Mouse (Mus musculus): ENCODE data around the gene Shisa8. TPM values are rescaled to one million over a fixed set of nuclear protein-coding genes. Genes with fewer than 3 reads are reported as not detected.

Shisa8 gene
- total RNA-seq, 2 experiments from 2014 or later, result not detected

DNA sequence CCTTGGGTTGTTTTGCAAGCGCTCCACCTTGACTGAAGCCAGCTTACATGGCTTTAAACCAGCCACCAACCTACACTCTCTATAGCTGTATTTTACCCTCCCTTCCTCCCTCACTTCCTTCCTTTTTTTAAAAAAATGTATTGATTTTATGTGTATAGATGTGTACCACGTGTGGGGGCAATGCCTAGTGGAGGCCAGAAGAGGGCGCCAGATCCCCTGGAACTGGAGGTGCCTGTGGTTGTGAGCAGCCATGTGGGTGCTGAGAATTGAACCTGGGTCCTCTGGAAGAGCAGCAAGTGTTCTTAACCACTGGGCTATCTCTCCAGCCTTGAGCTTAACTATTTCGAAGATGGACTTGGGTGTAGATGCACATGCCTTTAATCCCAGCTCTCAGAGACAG, 30.3 kb downstream of the Shisa8 start:
- no peak for DNase-seq
- intact Hi-C loops (cut with DNase I), result no loop called here

DNA sequence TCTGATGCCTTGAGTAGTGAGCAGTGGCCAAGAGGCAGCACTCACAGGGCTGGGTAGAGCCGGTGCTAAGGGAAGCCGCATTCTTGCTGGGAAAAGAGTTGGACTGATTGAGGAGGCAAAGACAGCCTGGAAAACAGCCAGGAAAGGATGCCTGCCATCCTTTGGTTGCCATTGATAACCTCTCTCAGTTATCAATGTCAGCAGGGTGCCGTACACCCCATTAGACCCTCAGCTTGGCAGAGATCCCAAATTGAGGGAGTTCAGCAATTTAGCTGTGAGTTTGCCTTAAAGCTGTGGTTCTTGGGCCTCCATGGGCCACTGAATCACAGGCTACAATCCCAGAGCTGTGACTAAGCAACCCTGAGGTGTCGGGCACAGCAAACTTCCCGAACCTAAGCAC, 31.5 kb downstream of the Shisa8 start:
- DNase-seq, result no peak
- intact Hi-C loops (cut with DNase I), result no loop called here

DNA sequence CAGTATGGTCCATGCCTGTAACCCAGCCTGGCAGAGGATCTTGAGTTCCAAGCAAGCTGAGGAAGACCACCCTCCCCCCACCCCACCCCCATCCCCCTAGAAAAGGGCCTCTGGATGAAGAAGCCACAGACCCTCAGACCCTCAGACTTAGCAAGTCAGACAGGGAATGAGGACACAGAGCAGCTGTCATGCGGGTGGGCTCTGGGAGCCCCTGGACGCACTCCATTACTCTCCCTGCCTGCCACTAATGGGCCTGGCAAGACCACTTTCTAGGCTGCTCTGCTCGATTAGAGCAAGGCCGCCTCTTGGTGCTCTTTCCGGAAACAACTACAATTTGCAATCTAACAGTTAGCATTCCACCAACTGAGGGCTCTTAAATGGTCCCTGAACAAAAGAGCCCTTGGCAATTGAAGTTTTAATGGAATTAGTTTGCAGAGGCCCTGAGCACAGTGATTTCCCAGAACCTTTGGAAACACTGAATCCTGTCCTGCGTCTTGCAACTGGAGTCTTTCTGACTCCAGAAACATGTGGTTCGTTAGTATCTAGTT, 34.8 kb downstream of the Shisa8 start:
- DNase-seq, result no peak
- intact Hi-C loops (cut with DNase I), result no loop called here

DNA sequence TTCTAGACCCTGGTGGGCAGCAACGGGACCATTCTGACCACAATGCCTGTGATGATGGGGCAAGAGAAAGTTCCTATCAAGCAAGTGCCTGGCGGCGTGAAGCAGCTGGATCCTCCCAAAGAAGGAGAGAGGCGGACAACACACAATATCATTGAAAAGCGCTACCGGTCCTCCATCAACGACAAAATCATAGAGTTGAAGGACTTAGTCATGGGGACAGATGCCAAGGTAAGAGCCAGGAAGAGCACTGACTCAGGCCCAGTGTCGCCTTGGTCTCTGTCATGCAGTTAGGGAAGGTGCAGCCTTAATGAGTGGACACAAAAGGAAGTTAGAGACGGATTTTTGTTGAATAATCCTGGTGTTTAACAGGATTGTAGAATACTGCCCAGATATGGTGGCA, 37.5 kb downstream of the Shisa8 start:
- intact Hi-C loops (cut with DNase I), result no loop called here
- DNase-seq, result no peak

DNA sequence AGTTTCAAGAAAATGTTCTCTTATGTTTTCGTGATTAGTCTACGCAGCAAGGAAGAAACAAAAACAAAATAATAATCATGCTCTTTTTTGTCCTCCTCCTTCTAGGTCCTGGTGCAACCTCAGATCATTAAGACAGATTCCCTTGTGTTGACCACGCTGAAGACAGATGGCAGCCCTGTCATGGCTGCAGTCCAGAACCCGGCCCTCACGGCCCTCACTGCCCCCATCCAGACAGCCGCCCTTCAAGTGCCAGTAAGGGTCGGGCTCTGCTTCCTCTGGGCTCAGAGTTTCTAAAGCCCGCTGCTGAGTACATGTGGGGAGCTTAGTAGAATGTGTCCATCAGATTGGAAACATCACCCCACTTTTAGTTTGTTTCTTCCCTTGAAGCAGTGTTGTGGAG, 40.0 kb downstream of the Shisa8 start:
- DNase-seq, result no peak
- intact Hi-C loops (cut with DNase I), result loop anchor here (5.0 kb wide), 1 partner anchor 55 kb away; no protein-coding TSS in a partner anchor

DNA sequence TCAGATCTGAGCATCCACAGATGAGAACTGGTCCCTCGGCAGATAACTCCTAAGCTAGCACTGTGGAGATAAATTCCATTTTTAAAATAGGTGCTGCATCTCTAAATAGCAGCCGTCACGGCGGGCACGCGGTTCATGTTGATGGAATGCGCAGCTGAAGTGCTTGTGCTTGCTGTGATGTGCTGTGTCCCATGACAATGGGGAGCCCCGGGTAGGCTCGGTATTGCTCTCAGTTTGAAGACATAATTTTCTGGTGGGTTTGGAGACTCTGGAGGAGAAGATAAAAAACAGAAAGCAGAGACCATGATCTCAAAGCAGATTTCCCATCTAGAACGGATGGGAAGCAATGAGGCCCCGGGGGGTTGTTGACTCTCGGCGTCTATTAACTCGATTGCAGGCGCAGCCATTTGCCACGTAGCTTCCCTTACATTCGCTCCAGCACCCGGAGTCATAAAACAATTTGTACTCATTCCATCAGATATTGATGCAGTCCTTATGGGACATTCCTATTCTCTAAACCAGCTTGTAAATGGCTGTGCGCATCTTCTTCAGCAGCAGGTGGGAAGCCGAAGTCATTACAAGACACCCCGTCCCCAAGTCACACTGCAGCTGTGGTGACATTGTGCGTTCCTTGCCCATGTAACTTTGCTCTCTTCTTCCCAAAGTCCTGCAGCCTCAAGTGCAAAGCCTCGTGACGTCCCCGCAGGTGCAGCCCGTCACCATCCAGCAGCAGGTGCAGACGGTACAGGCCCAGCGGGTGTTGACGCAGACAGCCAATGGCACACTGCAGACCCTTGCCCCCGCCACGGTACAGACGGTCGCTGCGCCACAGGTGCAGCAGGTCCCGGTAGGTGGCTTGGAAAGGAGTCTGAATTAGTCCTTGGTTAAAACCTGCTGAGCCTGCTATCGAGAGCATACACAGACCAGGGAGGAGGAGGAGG, 41.9 kb downstream of the Shisa8 start:
- intact Hi-C loops (cut with DNase I), result loop anchor here (5.0 kb wide), 1 partner anchor 57 kb away; no protein-coding TSS in a partner anchor
- DNase-seq, result no peak

DNA sequence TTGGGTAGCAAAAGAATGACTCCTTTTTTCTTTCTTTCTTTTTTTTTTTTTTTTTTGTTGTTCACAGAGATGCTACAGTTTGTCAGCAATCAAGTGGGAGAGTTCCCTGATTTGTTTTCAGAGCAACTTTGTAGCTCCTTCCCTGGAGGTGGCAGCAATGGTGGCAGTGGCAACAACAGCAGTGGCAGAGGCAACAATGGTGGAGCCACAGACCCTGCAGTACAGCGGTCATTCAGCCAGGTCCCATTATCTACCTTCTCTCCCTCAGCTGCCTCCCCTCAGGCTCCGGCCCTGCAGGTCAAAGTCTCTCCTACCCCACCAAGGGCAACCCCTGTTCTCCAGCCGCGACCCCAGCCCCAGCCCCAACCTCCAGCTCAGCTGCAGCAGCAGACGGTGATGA, 42.9 kb downstream of the Shisa8 start:
- intact Hi-C loops (cut with DNase I), result loop anchor here (5.0 to 10.0 kb wide), 3 partner anchors 42 to 175 kb away; partner anchors contain the start of gene Ccdc134
- DNase-seq, result no peak

DNA sequence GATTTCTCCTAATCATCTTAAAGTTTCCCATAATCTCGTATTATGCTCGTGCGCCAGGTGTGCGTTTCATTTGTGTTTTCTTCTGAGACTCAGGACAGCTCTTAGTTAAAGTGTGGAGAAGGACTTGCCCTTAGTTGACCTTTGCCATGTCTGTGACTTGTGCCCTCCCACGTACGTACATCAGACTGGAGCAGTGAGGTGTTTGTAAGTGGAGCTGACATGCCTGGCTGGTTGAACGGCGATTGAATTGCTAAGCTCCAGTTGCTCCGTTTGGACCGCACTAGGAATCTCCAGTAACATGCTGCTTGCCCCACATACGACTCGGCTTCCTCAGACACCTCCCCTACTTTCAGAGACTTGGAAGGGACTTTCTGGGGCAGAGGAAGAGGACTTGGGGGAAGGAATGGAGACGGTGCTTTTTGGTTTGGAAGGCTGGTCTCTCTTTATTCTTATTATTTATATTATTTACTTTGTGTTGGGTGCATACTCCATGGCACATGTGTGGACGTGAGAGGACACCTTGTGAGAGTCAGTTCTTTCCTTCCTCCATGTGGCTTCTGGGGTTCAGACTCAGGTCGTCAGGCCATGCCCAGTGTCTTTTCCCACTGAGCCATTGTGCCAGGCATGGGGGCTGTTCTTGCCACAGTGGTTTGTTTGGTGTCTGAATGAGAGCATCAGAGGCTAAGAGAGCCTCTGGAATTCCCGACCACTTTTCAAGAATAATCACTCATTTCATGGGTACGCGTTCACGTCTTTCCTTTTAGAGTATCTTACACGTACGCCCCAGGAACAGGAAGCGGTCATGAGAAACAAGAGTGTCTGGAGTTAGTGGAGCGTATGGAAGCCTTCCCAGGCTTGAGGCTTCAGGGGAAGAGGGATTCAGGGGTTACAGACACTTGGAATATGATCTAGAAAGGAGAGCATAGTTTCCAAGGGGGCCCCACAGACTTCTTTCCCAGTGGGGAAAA, 45.1 kb downstream of the Shisa8 start:
- DNase-seq, result peak in 1 of 2 experiments; percentile 13
- intact Hi-C loops (cut with DNase I), result loop anchor here (5.0 to 10.0 kb wide), 2 partner anchors 40 to 177 kb away; partner anchors contain the start of gene Ccdc134

DNA sequence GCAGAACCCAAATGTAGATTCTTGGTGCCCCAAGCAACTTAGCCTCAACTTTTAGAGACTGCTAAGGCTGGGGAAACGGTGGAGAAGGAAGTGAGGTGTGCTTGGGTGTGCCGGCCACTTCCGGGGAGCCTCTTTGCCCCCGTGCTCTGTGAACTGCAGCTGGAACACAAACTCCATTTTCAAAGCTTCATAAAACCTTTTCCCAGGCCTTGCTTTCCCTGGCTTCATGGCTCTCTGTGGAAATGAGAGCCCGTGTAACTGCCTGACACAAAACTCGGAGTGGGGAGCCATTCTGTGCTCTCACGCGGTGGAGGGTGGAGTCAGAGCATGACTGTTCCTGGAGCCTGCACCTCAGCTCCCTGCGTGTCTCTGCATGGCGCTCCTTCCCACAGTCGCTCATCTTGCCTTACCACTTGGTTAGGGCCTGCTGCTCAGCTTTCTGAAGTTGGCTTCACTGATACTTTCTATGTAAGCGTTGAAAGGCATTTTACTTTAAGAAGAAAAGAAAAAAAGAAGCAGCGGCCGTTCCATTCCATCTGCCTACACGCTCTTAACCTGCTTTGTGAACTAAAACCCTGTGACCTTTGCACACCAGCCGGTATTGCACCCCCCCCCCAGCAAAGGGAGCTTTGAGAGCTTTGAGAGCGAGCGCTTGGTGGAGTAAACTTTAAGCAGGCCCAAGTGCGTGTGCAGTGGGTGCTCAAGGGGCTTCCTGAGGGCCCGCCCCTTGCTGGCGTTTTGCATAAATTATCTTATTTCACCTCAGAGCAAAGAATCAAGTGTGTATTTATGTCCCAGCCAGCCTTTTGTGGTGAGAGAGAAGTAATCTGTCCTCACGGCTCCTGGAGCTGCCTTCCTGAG, 46.1 kb downstream of the Shisa8 start:
- no peak for DNase-seq
- intact Hi-C loops (cut with DNase I), result loop anchor here (5.0 to 10.0 kb wide), 2 partner anchors 39 to 178 kb away; partner anchors contain the start of gene Ccdc134

DNA sequence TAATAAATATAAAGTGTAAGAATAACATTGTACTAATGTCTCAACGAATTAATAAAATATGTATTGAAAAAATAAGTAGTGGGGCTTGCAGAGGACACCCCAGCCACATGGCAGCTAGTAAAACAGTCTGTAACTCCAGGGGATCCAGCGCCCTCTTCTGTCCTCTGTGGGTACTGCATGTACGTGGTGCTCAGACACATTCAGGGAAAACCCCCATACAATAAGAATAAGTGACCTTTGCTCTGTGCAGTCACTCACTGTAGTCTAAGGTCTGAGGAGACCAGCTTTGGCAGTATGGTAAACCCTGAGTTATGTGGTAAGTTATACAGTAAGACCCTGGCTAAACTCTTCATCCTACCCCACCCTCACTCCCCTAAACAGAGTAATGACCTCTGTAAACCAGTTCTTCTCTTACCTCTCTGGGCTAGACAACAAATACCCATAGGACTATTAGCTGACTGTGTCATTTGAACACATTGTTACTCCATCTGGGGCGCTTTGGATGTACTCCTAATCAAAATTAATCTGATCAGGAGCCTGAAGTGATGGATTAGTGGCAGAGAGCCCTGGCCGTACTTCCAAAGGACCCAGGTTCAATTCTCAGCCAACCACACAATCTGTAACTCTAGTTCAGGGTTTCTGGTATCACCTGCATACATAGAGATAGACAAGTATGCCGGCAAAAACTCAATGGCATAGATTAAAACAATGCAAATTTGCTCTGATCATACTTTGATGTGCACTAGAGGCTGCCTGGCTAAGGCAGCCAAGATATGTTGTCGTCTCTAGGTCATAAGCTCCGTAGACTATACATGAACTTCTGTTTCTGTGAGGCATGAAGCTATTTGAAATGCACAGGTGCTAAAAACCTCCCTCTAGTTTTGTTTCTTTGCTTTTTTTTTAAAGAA, 47.0 kb downstream of the Shisa8 start:
- intact Hi-C loops (cut with DNase I), result loop anchor here (5.0 to 10.0 kb wide), 2 partner anchors 38 to 179 kb away; partner anchors contain the start of gene Ccdc134
- DNase-seq, result peak; percentile 70 to 79

DNA sequence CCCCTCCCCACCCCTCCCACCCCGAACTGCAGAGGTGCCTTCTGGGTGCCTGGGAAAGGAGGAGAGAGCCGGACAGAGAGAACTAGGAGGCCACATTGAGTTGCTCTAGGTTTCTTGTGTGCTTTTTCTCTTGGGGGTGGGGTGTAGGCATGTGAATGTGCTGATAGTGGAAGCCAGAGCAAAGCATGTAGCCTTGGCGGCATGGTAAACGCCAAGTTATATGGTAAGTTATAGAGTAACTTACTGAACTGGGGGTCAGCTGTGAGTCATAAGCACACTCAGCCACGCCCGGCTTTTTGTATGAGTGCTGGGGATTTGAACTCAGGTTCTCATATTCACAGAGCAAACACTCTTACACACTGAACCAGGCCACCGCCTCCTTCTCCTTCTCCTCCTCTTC, 48.1 kb downstream of the Shisa8 start:
- no peak for DNase-seq
- intact Hi-C loops (cut with DNase I), result loop anchor here (10.0 kb wide), 1 partner anchor 180 kb away; no protein-coding TSS in a partner anchor

DNA sequence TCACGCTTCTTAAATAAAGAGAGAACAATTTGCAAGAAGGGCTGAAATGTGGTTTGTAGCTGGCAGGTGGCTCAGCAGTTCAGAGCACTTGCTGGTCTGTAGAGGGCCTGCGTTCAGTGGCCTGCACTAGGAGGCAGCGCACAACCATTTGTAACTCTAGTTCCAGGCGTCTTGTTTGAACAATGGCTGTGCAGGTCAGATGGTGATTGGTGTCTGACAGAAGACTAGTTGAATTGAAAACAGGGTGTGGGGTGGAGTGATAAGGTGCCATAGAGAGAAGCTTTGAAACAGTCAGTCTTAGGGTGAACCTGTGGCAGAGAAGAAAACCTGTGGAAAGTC, 48.6 kb downstream of the Shisa8 start:
- intact Hi-C loops (cut with DNase I), result loop anchor here (10.0 kb wide), 1 partner anchor 181 kb away; no protein-coding TSS in a partner anchor

DNA sequence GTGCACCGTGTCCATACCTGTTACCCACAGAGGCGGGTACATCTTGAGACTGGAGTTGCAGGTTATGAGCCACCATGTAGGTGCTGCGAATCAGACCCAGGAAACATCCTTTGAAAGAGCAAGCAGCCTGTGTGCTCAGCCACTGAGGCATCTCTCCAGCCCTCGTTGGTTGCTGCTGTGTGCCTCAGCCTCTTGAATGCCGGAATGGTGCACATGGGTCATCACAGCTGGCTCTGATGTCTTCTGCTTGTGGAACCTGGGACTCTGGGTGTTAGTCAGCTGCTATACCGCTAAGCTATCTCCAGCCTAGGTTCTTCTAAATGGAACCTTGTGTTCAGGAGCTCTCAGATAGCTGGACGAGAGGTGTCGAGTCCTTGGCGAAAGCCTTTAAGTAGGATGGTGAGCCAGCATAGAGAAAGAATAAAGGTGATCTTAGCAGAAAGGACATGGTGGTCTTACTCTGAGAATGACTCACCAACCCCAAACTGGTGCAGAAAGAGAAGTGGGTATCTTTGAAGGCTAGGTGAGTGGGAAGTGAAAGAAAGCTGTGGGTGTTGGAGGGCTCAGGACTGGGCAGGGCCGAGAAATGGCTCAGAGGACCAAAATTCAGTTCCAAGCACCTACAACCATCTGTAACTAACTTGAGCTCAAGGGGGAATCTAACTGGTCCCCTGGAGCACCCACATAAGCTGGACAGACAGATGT, 49.1 kb downstream of the Shisa8 start:
- DNase-seq, result no peak
- intact Hi-C loops (cut with DNase I), result loop anchor here (2.0 to 10.0 kb wide), 2 partner anchors 19 to 181 kb away; no protein-coding TSS in a partner anchor

More for the DNA sequence above, 48.6 kb downstream of the Shisa8 start:
- no peak for DNase-seq

DNA sequence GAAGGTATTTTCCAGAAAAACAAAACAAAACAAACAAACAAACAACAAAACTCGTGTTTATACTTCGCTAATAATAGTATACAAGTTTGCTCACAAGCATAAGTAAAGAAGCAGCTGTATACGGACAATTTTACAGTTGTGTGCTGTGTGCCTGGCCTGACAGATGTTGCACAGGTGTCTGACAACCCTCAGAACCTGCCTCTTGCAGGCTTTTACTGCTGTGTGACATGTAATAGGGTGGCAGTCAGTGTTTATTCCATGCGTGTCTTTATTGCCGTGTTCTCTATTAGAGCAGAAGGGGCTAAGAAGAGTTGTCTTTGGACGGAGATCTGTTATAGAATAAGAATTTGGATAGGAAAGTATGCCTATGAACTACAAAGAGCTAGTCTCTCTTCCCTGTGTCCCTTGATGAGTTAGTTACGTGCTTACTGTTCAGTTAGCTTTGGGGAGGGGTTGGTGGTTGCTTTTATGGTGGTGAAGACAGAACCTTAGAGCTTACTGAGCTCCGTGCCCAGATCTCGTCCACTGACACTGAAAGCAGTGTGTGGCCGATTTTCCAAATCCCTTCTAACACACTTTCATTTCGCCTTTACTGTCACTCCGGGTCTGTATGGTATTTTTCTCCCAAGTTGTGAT, 50.5 kb downstream of the Shisa8 start:
- DNase-seq, result no peak
- intact Hi-C loops (cut with DNase I), result loop anchor here (2.0 to 10.0 kb wide), 2 partner anchors 17 to 183 kb away; no protein-coding TSS in a partner anchor

DNA sequence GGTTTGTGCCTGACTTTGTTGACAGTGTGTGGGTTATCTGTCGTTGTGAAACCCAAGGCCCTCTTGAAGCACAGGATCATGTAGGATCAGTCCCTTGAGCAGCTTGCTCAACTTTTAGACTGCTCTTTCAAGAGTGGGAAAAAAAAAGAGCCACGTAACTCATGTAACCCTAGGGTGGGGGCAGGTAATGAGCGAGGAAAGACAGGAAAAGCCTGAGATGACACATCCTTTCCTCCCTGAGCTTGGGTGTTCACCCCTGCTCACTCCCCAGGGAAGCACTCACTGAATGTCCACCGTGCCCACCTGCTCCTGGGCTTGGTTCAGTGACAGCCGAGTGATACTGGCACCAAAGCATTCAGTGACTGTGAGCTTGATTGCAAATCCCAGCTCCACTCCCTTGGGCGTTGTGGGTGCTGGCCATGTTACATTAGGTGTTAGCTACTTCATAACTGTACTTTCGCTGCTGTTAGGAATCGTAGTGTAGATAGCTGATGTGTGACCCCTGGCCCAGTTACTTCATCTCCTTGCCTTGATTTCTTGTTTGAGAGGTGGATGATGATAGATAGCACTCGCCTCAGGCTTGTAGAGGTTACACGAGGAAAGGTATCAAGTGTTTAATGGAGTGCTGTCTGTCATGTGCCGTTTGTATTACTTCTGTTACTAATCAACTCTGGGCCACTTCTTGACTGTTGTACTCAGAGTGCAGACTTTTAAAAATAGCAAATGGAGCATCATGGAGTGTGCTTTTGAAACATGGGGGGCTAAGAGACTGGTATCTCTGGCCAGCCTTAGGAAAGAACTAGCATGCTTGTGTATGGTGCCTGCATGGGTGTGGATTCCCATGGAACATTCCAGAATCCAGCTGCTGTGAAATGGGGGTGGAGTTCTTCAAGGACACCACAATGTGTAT, 51.6 kb downstream of the Shisa8 start:
- intact Hi-C loops (cut with DNase I), result loop anchor here (10.0 kb wide), 1 partner anchor 184 kb away; no protein-coding TSS in a partner anchor
- no peak for DNase-seq

DNA sequence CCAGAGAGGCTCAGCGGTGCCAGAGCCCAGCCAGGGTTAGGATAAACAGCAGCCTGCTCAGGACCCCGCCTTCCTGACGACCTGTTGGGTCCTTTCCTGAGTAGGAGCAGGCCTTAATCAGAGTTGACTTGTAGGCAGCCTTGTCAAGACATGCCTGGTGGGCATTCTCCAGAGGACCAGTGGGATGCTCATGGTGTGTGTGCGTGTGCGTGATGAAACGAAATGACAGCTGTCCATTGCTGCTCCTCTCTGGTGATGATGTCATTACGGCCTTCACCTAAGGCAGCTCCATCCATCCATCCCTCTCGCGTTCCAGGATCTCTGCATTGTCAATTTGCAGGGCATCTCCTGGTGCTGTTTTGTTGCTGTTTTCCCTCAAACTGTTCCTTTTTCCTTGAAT, 53.1 kb downstream of the Shisa8 start:
- DNase-seq, result no peak
- intact Hi-C loops (cut with DNase I), result no loop called here
